Mouse (Mus musculus) small intestine, adult 2 months (tissue): Measurements from ENCODE around the gene Dock4.

Experiments used
- CTCF ChIP-seq: fragments of 200-500 bp; IDR thresholded peaks from 2 replicates; pipeline ENCODE4 v1.5.1; 2012; ENCODE audit warnings: low read depth, mild to moderate bottlenecking, control low read depth, inconsistent platforms, low read length, moderate library complexity, mixed read lengths; ENCODE audit not compliant: insufficient replicate concordance, insufficient read length; ENCODE audit errors: extremely low read depth
- POLR2A ChIP-seq: fragments of 200-500 bp; IDR thresholded peaks from 2 replicates; pipeline ENCODE4 v1.6.1; 2012; ENCODE audit warnings: low read depth, mild to moderate bottlenecking, control low read depth, inconsistent platforms, low read length, moderate library complexity

- TF ChIP-seq POLR2A (no peak), CTCF (no peak)
Measured at GRCm38 (mm10) chr12:40889534-40889933, 443.8 kb downstream of the Dock4 start.
